Mouse (Mus musculus) midbrain, embryonic 16.5 days (tissue): Measurements from ENCODE around the gene E130308A19Rik. TPM values are rescaled to one million over a fixed set of nuclear protein-coding genes. Genes with fewer than 3 reads are reported as not detected.

Experiments used
- ATAC-seq: fragments of 200-750 bp; cut with Nextera tagmentation; 2 replicates; pipeline ENCODE4 v1.8.0; 2017; ENCODE audit warnings: moderate TSS enrichment
- H3K27ac ChIP-seq: fragments of 300-500 bp; sonication (generic); 2 replicates; pipeline ENCODE4 v1.5.1; 2014; ENCODE audit warnings: mild to moderate bottlenecking, low read length, mixed read lengths
- H3K27me3 ChIP-seq: fragments of 300-500 bp; sonication (generic); 2 replicates; pipeline ENCODE4 v1.6.1; 2014; ENCODE audit warnings: low read depth, low read length, mixed read lengths; ENCODE audit not compliant: control insufficient read depth, insufficient read depth
- H3K36me3 ChIP-seq: fragments of 300-500 bp; sonication (generic); 2 replicates; pipeline ENCODE4 v1.6.1; 2014; ENCODE audit warnings: mild to moderate bottlenecking, low read length, moderate library complexity, mixed read lengths; ENCODE audit not compliant: control insufficient read depth, insufficient read depth
- H3K4me1 ChIP-seq: fragments of 300-500 bp; sonication (generic); 2 replicates; pipeline ENCODE4 v1.6.1; 2014; ENCODE audit warnings: mild to moderate bottlenecking, low read length, mixed read lengths; ENCODE audit not compliant: control insufficient read depth, insufficient read depth
- H3K4me2 ChIP-seq: fragments of 300-500 bp; sonication (generic); 2 replicates; pipeline ENCODE4 v1.6.1; 2014; ENCODE audit warnings: mild to moderate bottlenecking, low read length, mixed read lengths
- H3K4me3 ChIP-seq: fragments of 300-500 bp; sonication (generic); 2 replicates; pipeline ENCODE4 v1.5.1; 2014; ENCODE audit warnings: low read depth, mild to moderate bottlenecking, low read length, moderate library complexity, mixed read lengths
- H3K9ac ChIP-seq: fragments of 300-500 bp; sonication (generic); 2 replicates; pipeline ENCODE4 v1.6.1; 2014; ENCODE audit warnings: low read depth, low read length, mixed read lengths
- H3K9me3 ChIP-seq: fragments of 300-500 bp; sonication (generic); replicated peaks from 2 replicates; pipeline ENCODE4 v1.6.1; 2014; ENCODE audit warnings: mild to moderate bottlenecking, low read length, mixed read lengths; ENCODE audit not compliant: control insufficient read depth, poor library complexity, severe bottlenecking
- WGBS: fragments of 180-500 bp; shearing (Covaris S2); extraction: QIAGEN DNeasy Blood & Tissue Kit; methylation state at CpG from one replicate; pipeline ENCODE4 v1.1.7; 2014; 5-methylcytosine and 5-hydroxymethylcytosine counted together
- polyA plus RNA-seq: library from polyadenylated mRNA; unstranded; fragments of >200 nt; fragmentation: Nextera tagmentation; extraction: Ambion mirVana; gene quantifications from 2 replicates; pipeline ENCODE4 v1.2.1, GENCODE M21; 2015

Gene E130308A19Rik
- polyA plus RNA-seq, 1 experiment from 2014 or later: 38.1 TPM

DNA sequence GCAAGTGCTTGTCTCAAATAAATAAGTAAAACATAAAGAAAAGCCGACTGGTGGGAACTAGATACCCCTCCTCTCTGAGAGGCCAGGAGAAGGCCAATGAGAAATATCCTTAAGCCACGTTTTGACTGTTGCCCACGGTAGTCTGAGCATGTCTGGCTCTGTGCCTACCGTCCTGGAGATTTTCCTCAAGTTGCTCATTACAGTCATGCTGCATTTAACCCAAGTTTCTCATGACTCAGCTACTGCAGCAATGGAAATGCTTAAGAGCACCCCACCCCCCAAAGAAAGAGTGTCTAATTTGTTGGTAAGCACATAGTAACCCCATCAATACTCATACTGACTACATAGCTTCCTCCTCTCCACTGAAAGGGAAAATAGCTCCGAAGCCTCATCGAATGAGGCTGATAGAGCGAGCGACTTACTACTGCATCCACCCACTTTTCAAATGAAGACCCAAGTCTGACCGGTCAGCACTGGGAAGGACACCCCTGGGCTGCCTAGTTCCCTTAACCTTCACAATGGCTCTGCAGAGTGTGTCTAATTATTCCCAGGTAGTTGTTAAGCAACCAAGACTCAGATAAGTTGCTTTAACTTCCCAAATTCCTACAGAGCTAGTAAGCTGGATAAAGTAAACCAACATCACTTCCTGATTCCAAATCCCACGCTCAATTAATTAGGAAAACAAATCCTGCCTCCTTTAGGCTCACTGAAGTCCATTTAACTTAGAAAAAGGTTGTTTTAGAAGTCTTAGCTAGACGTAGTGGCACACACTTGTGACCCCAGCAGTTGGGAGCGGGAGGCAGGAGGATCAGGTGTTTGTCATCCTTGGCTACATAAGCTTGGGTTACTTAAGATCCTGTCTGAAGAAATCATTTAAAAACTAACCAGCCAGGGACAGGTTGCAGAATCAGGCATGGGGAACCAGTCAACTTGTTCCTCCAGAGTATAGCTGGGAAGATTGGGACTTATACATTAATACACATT is 131.7 kb downstream of the E130308A19Rik start:
- 83% methylated on average over 12 of the region's 12 CpGs for WGBS

DNA sequence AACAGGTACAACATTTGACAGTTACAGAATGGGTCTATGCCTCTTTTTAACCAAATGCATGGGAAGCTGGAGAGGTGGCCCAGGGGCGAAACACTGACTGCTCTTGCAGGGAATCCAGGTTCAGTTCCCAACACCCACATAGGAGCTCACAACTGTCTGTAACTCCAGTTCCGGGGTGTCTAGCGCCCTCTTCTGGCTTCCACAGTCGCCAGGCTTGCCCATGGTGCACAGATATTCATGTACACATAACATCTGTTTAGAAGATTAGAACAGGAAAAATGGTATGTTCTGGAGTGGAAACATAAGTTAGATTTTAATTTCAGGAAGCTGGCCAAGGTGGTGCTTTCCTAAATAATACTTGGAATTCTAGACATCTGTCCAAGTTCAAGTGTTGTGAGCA is 134.0 kb downstream of the E130308A19Rik start:
- 80% methylated on average over 4 of the region's 4 CpGs for whole genome bisulfite sequencing
- Histone ChIP-seq H3K4me3 (no peak overlapping the region), H3K36me3 (no peaks in the 10 kb centered on the region), H3K27me3 (no peaks in the 10 kb centered on the region), H3K9ac (no peak overlapping the region), H3K9me3 (no peaks in the 10 kb centered on the region), H3K4me2 (no peak overlapping the region), H3K27ac (no peak overlapping the region), H3K4me1 (peaks cover under 1% of the 10 kb centered on the region; the same call in 1 of the 2 replicates)
- ATAC-seq: no peak

More for the DNA sequence above, 131.7 kb downstream of the E130308A19Rik start:
- H3K9me3 ChIP-seq: no peaks in the 10 kb centered on the region
- H3K36me3 ChIP-seq: no peaks in the 10 kb centered on the region
- no peak overlapping the region for H3K4me2 ChIP-seq
- H3K9ac ChIP-seq: no peak overlapping the region
- H3K27me3 ChIP-seq: no peaks in the 10 kb centered on the region
- H3K4me1 ChIP-seq: no peaks in the 10 kb centered on the region; the same call in 1 of the 2 replicates
- no peak overlapping the region for H3K27ac ChIP-seq
- no peak for ATAC-seq
- H3K4me3 ChIP-seq: no peak overlapping the region

DNA sequence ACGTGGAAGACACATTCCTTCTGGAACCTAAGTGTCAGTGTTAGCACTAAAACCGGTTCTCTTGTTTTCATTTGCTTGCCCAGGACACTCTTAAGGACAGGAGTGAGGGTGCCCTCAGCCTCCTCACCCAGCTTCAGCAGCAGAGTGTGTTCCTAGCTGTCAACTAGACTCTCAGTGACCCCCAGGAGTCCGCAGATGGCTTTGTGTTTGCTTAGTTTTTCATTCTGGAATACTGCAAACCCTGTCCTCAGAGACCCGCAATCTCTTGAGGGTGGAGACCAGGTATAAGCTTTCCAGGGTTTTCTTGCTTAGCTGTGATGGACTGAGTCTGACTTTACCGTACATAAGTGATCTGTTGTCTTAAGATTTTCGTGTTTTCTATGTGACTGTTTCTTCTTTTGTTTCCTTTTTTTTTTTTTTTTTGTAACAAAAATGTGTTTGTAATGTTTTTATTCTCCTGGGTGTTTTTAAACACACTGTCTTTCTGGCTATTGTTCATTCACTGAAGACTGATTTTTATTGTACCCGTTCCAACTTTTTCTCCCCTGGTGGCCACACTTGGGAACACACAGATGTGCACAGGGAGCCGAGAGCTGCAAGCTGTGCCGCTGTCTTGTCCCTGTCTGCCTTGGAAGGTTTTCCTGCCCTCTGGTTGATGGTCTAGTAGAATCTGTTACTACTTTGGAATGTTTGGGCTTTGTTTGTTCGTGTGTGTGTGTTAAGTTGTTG is 134.8 kb downstream of the E130308A19Rik start:
- H3K4me1 ChIP-seq: peaks cover 4% of the 10 kb centered on the region
- H3K27me3 ChIP-seq: no peaks in the 10 kb centered on the region
- no peaks in the 10 kb centered on the region for H3K9me3 ChIP-seq
- WGBS: 55% methylated on average over 10 of the region's 10 CpGs
- H3K4me2 ChIP-seq: no peak overlapping the region
- H3K36me3 ChIP-seq: no peaks in the 10 kb centered on the region
- no peak overlapping the region for H3K4me3 ChIP-seq
- H3K9ac ChIP-seq: no peak overlapping the region
- H3K27ac ChIP-seq: no peak overlapping the region
- ATAC-seq: no peak

DNA sequence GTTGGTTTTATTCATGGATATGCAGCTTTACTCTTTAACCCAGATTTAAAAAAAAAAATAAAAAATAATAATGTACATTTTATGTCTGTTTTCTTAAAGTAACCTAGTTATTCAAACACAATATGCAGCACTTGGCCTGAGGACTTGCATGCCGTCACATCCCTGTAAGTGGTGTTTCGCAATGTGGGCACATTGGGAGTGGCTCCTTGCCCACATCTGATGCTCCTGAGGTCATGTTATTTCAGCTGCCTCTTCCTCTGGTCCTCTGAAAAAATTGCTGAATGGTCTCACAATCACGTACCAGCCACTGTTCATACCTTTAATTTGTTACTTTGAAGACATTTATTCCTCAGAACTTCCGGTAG is 135.3 kb downstream of the E130308A19Rik start:
- H3K36me3 ChIP-seq: no peaks in the 10 kb centered on the region
- H3K27ac ChIP-seq: no peak overlapping the region
- 88% methylated on average over 4 of the region's 4 CpGs for WGBS

DNA sequence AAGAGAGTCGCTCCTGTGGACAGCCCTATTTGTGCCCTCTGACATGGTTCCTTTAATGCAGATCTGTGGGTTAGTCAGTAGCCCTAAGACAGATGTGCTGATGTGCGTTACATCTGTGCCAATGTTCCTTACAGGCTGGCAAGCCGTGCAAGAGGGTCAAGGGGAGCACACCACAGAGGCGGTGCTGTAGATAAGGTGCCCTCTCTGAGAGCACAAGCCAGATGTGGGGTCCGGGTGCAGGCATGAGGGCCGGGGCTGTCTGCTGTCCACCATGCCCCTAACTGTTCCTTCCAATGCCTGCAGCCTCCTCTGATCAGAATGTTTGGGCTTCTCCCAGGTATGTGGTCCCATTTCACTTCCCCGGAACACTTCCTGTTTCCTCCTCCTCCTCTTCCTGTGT is 138.9 kb downstream of the E130308A19Rik start:
- H3K4me2 ChIP-seq: no peak overlapping the region
- 80% methylated on average over 7 of the region's 7 CpGs for WGBS

More for the DNA sequence above, 135.3 kb downstream of the E130308A19Rik start:
- H3K9me3 ChIP-seq: no peaks in the 10 kb centered on the region
- no peaks in the 10 kb centered on the region for H3K27me3 ChIP-seq
- no peak overlapping the region for H3K4me3 ChIP-seq
- H3K9ac ChIP-seq: no peak overlapping the region
- no peak overlapping the region for H3K4me2 ChIP-seq
- peaks cover 4% of the 10 kb centered on the region for H3K4me1 ChIP-seq
- ATAC-seq: no peak

DNA sequence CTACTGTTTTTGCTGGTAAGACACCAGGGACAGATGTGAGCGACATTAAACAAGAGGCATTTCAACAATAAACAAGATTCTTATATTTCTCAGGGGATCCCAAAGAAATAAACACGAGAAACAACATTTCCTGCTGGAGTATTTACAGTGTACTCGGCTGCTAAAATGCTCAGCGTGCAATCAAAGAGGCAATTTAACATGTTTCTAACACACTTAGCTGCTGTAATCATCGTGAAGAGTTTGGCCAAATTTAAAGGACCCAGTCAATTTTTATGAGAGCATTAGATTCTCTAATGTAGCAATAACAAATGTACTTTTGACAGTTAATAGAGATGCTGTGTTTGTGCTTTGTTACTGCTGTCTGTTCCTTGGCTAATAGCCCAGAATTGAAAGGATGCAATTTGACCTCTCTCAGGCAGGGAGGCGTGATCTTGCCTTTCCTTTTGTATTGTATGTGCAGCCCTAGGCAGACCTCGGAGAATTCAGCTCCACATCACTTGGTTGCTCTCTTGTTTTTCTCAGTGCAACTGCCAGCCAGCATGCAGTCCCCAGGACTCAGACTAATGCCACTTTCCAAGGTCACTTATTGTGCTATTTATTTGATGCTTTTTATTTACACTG is 139.5 kb downstream of the E130308A19Rik start:
- no peak overlapping the region for H3K9ac ChIP-seq
- ATAC-seq: peak; percentile 61
- H3K27ac ChIP-seq: peak overlapping the region; percentile 45
- H3K4me2 ChIP-seq: no peak overlapping the region
- H3K27me3 ChIP-seq: no peaks in the 10 kb centered on the region
- 21% methylated on average over 7 of the region's 7 CpGs for WGBS
- H3K4me1 ChIP-seq: peaks cover 4% of the 10 kb centered on the region
- H3K9me3 ChIP-seq: no peaks in the 10 kb centered on the region
- H3K4me3 ChIP-seq: no peak overlapping the region
- H3K36me3 ChIP-seq: 0 out of 2 replicates have a peak, but pooled peaks cover 6% of the 10 kb centered on the region

More for the DNA sequence above, 138.9 kb downstream of the E130308A19Rik start:
- peak; percentile 18; the same call in 1 of the 2 replicates for ATAC-seq
- Histone ChIP-seq H3K27me3 (no peaks in the 10 kb centered on the region), H3K9me3 (no peaks in the 10 kb centered on the region), H3K27ac (peak overlapping the region; percentile 45), H3K4me1 (peaks cover 4% of the 10 kb centered on the region), H3K36me3 (0 out of 2 replicates have a peak, but pooled peaks cover under 1% of the 10 kb centered on the region), H3K4me3 (no peak overlapping the region), H3K9ac (no peak overlapping the region)

DNA sequence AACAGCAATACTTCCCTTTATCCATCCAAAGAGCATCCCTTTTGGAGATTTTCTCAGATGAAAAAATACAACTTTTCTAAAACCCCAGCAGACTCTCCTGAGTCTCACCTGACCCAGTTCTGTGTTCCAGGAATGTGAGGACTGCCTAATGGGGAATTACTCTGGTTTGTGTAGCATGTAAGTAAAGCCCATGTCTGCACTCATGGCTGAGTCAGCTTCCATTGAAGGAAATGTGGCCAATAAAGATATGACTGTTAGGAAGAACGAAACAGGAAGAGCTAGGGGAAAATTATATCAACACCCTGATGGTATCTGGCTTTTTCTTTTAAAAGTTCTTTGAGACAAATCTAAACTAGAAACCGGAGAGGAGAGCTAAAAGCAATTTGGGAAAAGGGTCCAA is 141.7 kb downstream of the E130308A19Rik start:
- Histone ChIP-seq H3K27me3 (no peaks in the 10 kb centered on the region), H3K36me3 (peaks cover 15% of the 10 kb centered on the region), H3K27ac (no peak overlapping the region), H3K4me1 (peaks cover 4% of the 10 kb centered on the region), H3K9ac (no peak overlapping the region), H3K9me3 (no peaks in the 10 kb centered on the region), H3K4me3 (no peak overlapping the region), H3K4me2 (no peak overlapping the region)
- WGBS: 90% methylated on average over 2 of the region's 2 CpGs
- no peak for ATAC-seq

DNA sequence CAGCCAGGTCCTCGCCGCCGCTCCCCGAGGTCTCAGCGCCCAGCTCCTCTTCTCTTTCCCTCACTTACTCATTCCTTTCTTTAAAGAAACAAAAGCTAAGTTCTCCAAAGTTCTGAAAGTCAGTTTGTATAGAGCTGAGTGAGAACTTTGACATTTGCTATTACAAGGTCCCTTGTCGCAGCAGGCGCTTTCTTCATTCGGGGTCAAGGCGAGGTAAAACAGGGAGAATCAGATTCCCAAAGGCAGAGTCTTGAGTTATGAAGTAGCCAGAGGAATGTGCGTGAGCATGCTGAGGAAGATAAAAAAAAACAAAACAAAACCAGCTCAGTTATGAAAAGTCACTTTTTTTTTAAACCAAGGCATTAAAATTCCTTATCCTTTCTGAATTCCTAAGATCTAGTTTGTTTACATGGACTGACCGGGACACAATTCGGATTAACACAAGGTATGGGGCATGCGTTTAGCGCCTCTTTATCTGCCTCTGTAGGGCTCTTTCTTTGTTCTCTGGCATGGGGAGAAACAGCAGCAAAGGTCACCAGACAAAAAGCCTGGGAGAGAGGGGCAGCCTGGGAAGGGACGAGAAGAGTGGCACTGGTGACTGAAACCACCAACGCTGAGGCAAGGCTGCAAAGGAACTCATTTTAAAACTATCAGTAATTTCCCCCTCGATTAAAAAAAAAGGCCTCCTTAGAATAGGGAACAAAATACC is 146.3 kb downstream of the E130308A19Rik start:
- Histone ChIP-seq H3K4me2 (no peak overlapping the region), H3K36me3 (peaks cover 18% of the 10 kb centered on the region), H3K4me3 (no peak overlapping the region), H3K4me1 (no peaks in the 10 kb centered on the region), H3K9me3 (no peaks in the 10 kb centered on the region), H3K9ac (no peak overlapping the region), H3K27ac (no peak overlapping the region), H3K27me3 (no peaks in the 10 kb centered on the region)
- WGBS: 36% methylated on average over 17 of the region's 17 CpGs
- ATAC-seq: no peak
